Mouse (Mus musculus): ENCODE measurements around the gene Msrb3.

The Msrb3 gene

GRCm38 (mm10) chr10:120898785-120899762 lies at the start of gene Msrb3:
Gene Msrb3, minus strand, starts transcription at chr10:120899101.
- peak; percentile 67 for DNase-seq (ENCODE audit: low spot score)

DNA sequence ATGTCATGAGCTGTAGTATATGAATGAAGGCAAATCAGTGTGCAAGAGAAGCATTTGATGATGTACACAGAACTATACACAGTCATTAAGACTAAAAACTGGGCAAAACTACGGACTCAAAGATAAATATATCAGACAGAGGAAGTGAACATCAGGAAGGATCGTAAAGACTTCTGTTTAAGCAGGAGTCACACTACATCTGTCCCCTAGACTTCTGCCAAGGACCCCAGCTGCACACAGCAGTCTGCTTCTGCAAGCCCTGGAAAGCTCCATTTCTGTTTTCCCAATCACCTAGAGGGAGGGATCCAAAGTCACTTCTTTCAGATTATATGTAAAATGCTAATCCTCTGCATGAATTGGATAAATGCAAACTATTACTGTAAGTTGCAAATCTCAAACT lies 49.6 kb upstream of the Msrb3 start:
- DNase-seq (ENCODE audit: low spot score), result no peak

- DNase-seq (ENCODE audit: low spot score), result no peak
These were observed 48.9 kb upstream of the Msrb3 start for GRCm38 (mm10) chr10:120947842-120948241.

GRCm38 (mm10) chr10:120946847-120947246 lies 47.9 kb upstream of the Msrb3 start:
- DNase-seq (ENCODE audit: low spot score), result no peak

- no peak for DNase-seq (ENCODE audit: low spot score)
These were observed 40.0 kb upstream of the Msrb3 start for GRCm38 (mm10) chr10:120938904-120939208.

DNA sequence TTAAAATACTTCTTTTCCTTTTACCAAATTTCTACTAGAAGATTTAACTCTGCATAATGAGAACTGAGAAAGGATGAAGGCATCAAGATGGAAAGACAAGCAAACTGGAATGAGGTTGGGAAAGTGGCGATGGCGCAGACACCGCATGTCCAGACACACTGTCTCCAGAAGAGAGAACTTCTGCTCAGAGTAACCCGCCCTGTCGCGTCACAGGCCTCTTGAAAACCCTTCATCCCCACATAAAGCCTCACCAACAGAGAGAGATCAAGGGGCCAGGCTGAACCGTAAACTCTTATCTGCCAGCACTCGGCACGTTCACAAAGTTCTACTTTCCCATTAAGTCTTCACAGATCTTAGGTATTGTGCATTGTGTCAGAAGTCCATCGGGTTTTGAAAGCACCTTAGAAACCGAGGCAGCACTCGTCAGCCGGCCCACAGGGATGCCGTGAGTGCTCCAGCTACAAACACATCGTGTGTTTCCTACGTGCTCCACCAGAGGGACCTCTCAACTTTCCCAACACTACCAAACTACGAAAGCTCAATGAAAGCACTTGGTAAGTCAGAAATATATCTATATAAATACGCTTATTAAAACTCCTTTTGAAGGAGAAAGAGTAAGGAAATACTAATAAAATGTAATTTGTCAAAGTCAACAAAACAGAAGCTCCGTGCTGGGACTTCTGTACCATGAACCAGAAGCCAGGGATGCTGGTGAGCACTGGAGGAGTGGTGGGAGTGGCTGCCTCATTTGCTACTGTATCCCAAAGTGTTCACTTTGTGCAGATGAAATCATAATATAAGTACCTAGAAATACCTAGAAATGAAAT lies 39.4 kb upstream of the Msrb3 start:
- peak; percentile 27 for DNase-seq (ENCODE audit: low spot score)

DNA sequence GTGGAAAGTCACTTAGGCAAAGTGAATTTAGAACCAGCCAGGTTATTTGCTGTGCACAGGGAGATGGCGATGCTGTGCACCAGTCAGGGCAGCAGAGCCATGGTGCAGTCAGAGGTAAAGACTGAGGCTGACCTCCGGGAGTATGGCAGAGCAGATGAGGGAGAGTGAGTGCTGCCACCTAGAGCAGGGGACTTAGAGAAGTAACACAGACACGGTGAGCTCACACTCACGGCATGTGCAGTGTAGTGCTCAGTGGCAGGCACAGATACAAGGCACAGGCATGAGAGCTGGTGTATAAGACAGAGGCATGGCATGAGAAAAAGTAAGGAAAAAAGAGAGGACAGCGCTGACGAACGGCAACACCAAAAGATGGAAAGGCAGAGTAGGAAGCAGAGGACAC lies 30.6 kb upstream of the Msrb3 start:
- DNase-seq (ENCODE audit: low spot score), result no peak

GRCm38 (mm10) chr10:120928183-120928582 lies 29.3 kb upstream of the Msrb3 start:
- DNase-seq (ENCODE audit: low spot score), result no peak

DNA sequence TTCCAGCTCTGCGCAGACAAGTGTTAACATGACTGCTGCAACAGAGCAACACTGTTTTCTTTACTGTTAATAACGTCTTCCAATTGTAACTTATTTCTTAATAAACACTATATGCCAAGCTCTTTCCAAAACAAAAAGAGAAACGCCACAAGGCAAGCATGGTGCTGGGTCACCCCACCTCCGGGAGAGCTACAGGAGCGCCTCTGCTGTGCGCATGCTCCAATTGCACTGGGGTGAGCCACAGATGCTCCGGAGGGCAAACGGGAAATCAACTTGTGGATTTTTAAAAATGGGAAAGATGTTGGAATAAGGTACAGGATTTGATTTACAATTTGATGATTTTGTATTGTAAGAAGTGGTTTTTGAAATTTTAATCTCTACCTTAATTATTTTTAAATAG lies 27.3 kb upstream of the Msrb3 start:
- no peak for DNase-seq (ENCODE audit: low spot score)

DNA sequence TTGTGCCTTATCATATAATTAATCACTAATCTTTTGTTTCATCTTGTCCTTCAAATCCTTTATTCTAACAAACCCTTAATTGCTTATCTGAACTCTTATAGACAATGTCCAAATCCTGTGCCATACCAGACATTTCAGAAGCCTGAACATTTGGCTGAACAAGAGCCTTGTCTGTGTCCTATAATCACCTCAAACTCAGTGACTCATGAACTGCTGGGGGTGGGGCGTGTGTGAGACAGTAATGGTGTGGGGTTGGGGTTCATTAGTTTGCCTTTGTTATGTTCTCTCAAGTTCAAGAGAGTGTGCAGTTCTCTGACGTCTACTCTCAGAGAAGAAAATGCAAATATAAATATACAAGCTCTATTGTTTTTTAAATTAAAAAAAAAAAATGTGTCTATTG lies 22.6 kb upstream of the Msrb3 start:
- no peak for DNase-seq (ENCODE audit: low spot score)

DNA sequence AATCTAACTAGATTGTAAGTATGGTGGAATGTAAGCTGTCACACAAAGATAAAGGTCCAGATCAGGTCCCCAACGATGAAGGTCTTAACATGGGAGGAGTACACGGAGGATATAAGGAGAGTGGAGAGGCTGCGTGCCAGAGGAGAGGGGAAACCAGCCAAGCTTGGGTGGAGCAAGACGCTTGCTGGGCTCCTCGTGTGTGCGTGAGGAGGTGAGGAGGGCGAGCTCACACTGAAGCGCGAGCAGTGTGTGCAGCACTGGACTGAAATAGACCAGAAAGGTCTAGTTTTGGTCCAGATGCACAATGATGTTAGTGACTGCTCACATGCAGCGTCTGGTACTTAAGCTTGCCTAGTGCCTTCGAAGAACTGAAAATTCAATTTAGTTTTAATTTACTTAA lies 21.7 kb upstream of the Msrb3 start:
- no peak for DNase-seq (ENCODE audit: low spot score)

- DNase-seq (ENCODE audit: low spot score), result no peak
These were observed 17.3 kb upstream of the Msrb3 start for GRCm38 (mm10) chr10:120916250-120916649.

- no peak for DNase-seq (ENCODE audit: low spot score)
These were observed 16.2 kb upstream of the Msrb3 start for GRCm38 (mm10) chr10:120914948-120915631.

DNA sequence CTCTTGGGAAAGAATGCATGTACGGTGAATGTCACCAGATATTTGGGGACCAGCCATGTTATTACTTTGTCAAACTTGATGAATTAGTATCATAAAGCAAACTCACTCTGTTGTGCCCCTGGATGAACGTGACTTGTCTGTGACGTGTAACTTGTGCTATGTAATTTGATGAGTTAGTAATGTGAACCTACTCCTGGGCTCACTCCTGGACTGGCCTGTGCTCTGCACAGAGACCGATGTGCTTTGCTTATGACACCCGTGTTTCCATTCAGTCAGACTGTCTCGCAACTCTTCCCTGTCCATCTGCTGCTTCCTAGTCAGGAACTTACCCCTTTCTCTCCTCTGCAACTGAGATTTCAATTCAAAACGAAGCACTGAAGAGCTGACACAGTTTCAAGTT lies 15.4 kb upstream of the Msrb3 start:
- DNase-seq (ENCODE audit: low spot score), result no peak

DNA sequence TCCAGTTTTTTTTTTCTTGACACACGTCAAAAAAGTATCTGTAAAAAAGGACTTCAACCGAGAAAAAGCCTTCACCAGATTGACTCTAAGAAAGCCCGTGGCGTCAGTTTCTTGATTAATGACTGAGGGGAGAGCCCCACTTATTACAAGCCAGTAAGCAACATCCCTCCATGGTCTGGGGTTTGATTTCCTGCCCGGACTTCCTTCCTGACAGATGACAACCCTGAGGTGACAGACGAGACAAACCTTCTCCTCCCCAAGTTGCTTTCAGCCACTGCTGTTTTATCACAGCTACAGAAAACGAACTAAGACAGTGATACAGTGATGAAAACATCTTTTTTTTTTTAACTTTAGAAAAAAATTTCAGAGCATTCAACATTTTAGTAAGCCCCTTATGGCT lies 14.9 kb upstream of the Msrb3 start:
- DNase-seq (ENCODE audit: low spot score), result no peak

DNA sequence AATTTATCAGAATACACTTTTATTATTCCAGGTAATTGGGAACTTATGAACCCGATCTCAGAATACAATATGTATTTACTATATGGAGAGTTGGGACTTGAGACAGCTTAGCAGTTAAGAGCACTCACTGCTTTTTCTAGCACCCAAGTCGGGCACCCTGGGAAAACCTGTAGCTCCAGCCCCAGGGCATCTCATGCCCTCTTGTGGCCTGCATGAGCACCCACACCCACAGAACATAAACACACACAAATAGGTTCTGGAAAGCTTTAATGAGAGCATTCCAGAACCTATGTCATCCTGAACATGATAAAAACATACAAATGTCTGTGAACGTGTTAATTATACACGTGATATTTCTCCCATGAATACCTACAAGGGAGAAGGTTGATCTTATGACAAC lies 13.1 kb upstream of the Msrb3 start:
- no peak for DNase-seq (ENCODE audit: low spot score)

- DNase-seq (ENCODE audit: low spot score), result no peak
These were observed 10.1 kb upstream of the Msrb3 start for GRCm38 (mm10) chr10:120908776-120909574.

GRCm38 (mm10) chr10:120904676-120905075 lies 5.8 kb upstream of the Msrb3 start:
- DNase-seq (ENCODE audit: low spot score), result no peak

GRCm38 (mm10) chr10:120903843-120904468 lies 5.1 kb upstream of the Msrb3 start:
- DNase-seq (ENCODE audit: low spot score), result no peak

DNA sequence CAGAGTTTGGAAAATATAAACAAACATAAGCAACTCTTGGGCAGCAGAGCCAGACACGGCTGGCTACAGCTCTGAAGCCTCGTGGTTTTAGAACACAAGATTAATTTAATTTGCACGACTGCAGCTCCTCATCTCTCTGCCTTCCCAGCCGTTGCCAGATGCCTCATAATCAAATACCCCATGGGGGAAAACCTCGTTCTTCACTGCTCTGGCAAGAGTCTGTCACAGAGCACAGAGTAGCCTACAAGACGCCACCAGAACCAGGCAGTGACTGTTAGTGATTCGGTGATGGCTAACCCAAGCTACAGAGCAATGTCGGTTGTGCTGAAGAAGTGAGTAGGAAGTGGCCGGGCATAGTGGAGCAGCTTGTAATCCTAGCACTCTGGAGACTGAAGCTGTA lies 2.8 kb upstream of the Msrb3 start:
- DNase-seq (ENCODE audit: low spot score), result no peak

GRCm38 (mm10) chr10:120900096-120900495 lies 1.2 kb upstream of the Msrb3 start:
- DNase-seq (ENCODE audit: low spot score), result no peak

All from urinary bladder, postnatal 25 days (tissue).